Comparison of ENCODE assay signal across 8 mouse cellular contexts in the genomic region with DNA sequence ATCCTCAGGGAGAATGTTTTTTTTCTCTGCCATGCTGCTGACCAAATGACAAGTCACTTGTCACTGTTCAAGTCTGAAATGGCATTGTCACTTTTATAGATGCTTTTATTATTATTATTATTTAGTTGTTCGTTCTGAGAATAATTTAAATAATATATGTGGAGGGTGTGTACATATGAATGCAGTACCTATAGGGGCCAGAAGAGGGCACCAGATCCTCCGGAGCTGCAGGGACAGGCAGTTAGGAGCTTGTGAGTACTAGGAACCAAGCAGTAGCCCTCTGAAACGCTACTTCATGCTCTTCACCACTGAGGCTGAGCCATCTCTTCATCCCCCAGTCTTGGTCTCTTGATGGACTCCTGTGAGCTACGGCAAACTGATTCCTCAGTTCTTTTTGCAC.
A peak's percentile ranks its signal among the peaks of the same experiment; 100 is the strongest.
DNase-seq lines count a peak whose midpoint lies in the region; ATAC-seq and TF ChIP-seq lines count a peak whose summit lies in the region.

No protein-coding gene starts in this region.

- H3K36me3 ChIP-seq in heart, postnatal 0 days (replicated peaks; ENCODE audit: control insufficient read depth, insufficient read depth, low read length) = no peaks in the 10 kb centered on the region
- 0 out of 2 replicates have a peak, but pooled peaks cover 3% of the 10 kb centered on the region for H3K36me3 ChIP-seq in heart, embryonic 11.5 days (ENCODE audit: control insufficient read depth, insufficient read depth, low read length)

- H3K4me3 ChIP-seq in heart, postnatal 0 days (ENCODE audit: low read depth, low read length) = no peak overlapping the region
- H3K4me3 ChIP-seq in heart, embryonic 11.5 days (ENCODE audit: low read depth, low read length) = no peak overlapping the region

- H3K4me2 ChIP-seq in heart, postnatal 0 days (ENCODE audit: low read depth, low read length) = no peak overlapping the region
- no peak overlapping the region for H3K4me2 ChIP-seq in heart, embryonic 11.5 days

- no peaks in the 10 kb centered on the region for H3K27me3 ChIP-seq in heart, postnatal 0 days (ENCODE audit: control insufficient read depth, insufficient read depth, low read length)
- no peaks in the 10 kb centered on the region for H3K27me3 ChIP-seq in heart, embryonic 11.5 days (ENCODE audit: control insufficient read depth, insufficient read depth, low read length)

- TF ChIP-seq EP300 in heart, postnatal 0 days (IDR thresholded peaks at IDR 0.05; ENCODE audit: low read depth) = no peak

- H3K9me3 ChIP-seq in heart, postnatal 0 days (replicated peaks; ENCODE audit: control insufficient read depth, low read length) = 0 out of 2 replicates have a peak, but pooled peaks cover 4% of the 10 kb centered on the region
- H3K9me3 ChIP-seq in heart, embryonic 11.5 days (replicated peaks; ENCODE audit: control insufficient read depth, low read length) = 0 out of 2 replicates have a peak, but pooled peaks cover 3% of the 10 kb centered on the region

- DNase-seq in heart, postnatal 0 days (ENCODE audit: low spot score) = no peak
- DNase-seq in B cell, adult 2 months = peak; percentile 57 to 63
- DNase-seq in ZHBTc4 (ENCODE audit: low read depth, low spot score) (peak; percentile 74), adipocyte (ENCODE audit: low spot score) (no peak)
- no peak for DNase-seq in retina, embryonic 14.5 days (ENCODE audit: low spot score)
- DNase-seq in heart, adult 8-10 months (ENCODE audit: low spot score) = no peak

- 66% methylated on average over 4 of the region's 4 CpGs for WGBS in heart, postnatal 0 days
- WGBS in heart, embryonic 11.5 days (ENCODE audit: insufficient replicate concordance) = 62% methylated on average over 4 of the region's 4 CpGs

- H3K27ac ChIP-seq in heart, postnatal 0 days (ENCODE audit: low read depth) = no peak overlapping the region
- H3K27ac ChIP-seq in heart, embryonic 11.5 days (ENCODE audit: low read depth, low read length) = no peak overlapping the region

- peak; percentile 35 for TF ChIP-seq CTCF in heart, postnatal 0 days (IDR thresholded peaks at IDR 0.05; ENCODE audit: low read depth)

- H3K9ac ChIP-seq in heart, postnatal 0 days (replicated peaks; ENCODE audit: low read depth, low read length) = no peak overlapping the region
- no peak overlapping the region for H3K9ac ChIP-seq in heart, embryonic 11.5 days (ENCODE audit: low read depth, low read length)

- peaks cover 7% of the 10 kb centered on the region; the same call in 1 of the 2 replicates for H3K4me1 ChIP-seq in heart, postnatal 0 days (ENCODE audit: control insufficient read depth, insufficient read depth)
- peaks cover 19% of the 10 kb centered on the region for H3K4me1 ChIP-seq in heart, embryonic 11.5 days (ENCODE audit: control insufficient read depth, insufficient read depth, low read length)

- ATAC-seq in heart, postnatal 0 days (ENCODE audit: insufficient read depth, low read depth) = no peak
- no peak for ATAC-seq in heart, embryonic 11.5 days (replicated peaks; ENCODE audit: insufficient number of reproducible peaks, low FRiP score, low TSS enrichment)
- ATAC-seq in megakaryocyte-erythroid progenitor cell, adult 5-6 weeks (replicated peaks; ENCODE audit: low FRiP score, low TSS enrichment, poor library complexity, severe bottlenecking) = peak; percentile 66; the same call in 1 of the 2 replicates

Comparison
In these comparisons a context has a peak if more than half of its experiments do, and no peak if none do; other contexts are left out.
1. DNase-seq: peak in B cell, adult 2 months (2 of 2) and ZHBTc4 (single experiment); none in heart, postnatal 0 days (single experiment), adipocyte (single experiment), retina, embryonic 14.5 days (single experiment) and heart, adult 8-10 months (single experiment).